Mouse (Mus musculus) cerebellum, adult 2 months (tissue): ENCODE data around the gene Hey2. TPM values are rescaled to one million over a fixed set of nuclear protein-coding genes. Genes with fewer than 3 reads are reported as not detected.

Experiments used
- DNase-seq, 2 experiments: peaks; one replicate each; pipeline ENCODE4 v3.0.0; 2021
- H3K27ac ChIP-seq: fragments of 200-500 bp; 2 replicates; pipeline ENCODE4 v1.5.1; 2012; ENCODE audit warnings: low read length, control low read depth, inconsistent platforms; ENCODE audit not compliant: insufficient read depth
- H3K27me3 ChIP-seq: fragments of 200-500 bp; 2 replicates; pipeline ENCODE4 v1.6.1; 2012; ENCODE audit warnings: inconsistent platforms, mild to moderate bottlenecking, low read length, moderate library complexity; ENCODE audit not compliant: control insufficient read depth, insufficient read depth
- H3K4me1 ChIP-seq: fragments of 200-500 bp; 2 replicates; pipeline ENCODE4 v1.6.1; 2011; ENCODE audit warnings: low read length; ENCODE audit not compliant: control insufficient read depth, insufficient read depth
- H3K4me3 ChIP-seq: fragments of 200-500 bp; replicated peaks from 2 replicates; pipeline ENCODE3; 2011; ENCODE audit warnings: mild to moderate bottlenecking, low read depth, low read length, control low read depth; ENCODE audit not compliant: insufficient read depth
- CTCF ChIP-seq: fragments of 200-500 bp; IDR thresholded peaks from 2 replicates; pipeline ENCODE4 v1.5.1; 2011; ENCODE audit warnings: low read depth, mild to moderate bottlenecking, control low read depth, low read length, moderate library complexity, borderline replicate concordance; ENCODE audit not compliant: insufficient read depth
- POLR2A ChIP-seq: fragments of 200-500 bp; IDR thresholded peaks from 2 replicates; pipeline ENCODE4 v1.6.1; 2011; ENCODE audit warnings: low read length, control low read depth, borderline replicate concordance; ENCODE audit not compliant: insufficient read depth
- WGBS: fragments of 180-500 bp; shearing (Covaris S2); methylation state at CpG from one replicate; pipeline ENCODE4 v1.1.7; 2018; 5-methylcytosine and 5-hydroxymethylcytosine counted together
- polyA plus RNA-seq: library from polyadenylated mRNA; depleted of rRNA; stranded (reverse); fragments of >200 nt; gene quantifications from 2 replicates; pipeline ENCODE4 v1.2.3, GENCODE M21; 2012; rRNA removed

The Hey2 gene
- 5.9 and 6.2 TPM in 2 replicates for polyA plus RNA-seq

DNA sequence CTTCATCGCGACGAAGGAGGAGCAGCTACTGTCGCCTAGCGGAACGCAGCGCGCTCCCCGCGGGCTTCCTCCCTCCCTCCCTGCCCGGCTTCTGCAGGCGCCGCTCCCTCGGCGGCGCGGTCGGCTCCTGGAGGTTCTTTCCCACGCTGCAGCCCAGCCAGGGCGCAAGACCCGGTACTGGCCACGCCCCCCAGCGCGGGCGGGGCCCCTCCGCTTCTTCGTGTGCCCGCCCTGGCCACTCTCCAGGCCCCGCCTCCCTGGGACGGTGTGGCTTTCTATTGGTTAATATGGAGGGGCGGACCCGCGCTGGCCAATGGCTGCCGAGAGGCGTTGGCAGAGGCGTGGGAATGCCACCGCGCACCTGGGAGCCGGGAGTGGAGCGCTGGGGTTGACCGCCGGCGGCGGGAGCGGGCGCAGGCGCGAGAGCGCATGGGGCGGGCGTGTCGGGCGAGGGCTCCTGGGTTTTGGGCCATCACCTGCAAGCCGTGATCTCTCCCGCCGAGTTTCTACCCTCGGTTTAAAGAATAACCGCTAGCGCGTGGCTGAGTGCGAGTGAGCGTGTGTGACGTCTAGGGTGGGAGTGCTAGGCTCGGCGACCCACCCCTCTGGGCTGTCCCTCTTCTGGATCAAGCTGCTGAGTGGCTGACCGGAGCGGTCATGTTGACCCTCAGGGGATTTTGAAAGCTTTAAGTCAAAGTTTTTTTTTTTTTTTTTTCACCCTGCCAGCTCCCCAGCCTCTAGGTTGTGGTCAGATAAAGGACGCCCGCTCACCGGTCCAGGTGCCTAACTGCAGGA is at the start of gene Hey2:
Gene Hey2 (minus strand): TSS at position 159 of the 795 bp plus-strand sequence.
- Histone ChIP-seq H3K27me3 (no peaks in the 10 kb centered on the region), H3K4me1 (peaks cover 5% of the 10 kb centered on the region; the same call in 1 of the 2 replicates), H3K4me3 (peak within 1 kb of the TSS; percentile 91), H3K27ac (no peak within 1 kb of the TSS)
- DNase-seq, result peak; percentile 98 to 99
- no peak for TF ChIP-seq CTCF
- TF ChIP-seq POLR2A, result no peak
- 1% methylated on average over 70 of the region's 70 CpGs for WGBS

DNA sequence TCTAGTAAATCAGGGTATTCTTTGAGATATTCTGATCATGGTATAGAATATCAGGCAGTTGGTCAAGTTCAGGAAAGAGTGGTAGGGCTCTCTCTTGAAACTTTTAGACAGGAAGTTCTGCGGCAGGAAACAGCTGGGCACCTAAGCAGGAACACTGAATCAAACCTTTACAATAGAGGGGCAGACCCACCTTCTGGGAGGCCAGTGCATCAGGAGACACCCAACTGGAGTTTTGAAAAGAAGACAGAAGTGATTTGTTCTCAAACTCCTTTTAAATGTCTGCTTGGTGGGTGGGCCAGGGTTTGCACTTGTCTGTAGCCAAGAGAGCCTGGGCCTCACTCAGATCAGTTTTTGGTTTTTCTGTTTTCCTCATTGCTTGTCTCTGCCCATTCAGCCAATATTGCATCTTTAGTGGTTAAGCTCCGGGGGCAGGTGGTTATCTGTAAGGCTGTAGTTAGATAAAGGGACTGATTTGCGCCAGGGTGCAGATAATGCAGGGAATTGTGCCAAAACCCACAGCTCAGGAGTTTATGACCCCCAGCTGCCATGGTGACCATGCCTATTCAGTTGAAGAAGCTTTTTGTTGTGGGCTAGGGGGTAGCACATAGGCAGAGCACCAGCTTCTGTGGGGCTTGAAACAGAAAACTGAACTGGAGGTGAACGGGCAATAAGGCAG is 40.6 kb upstream of the Hey2 start:
- no peaks in the 10 kb centered on the region for H3K4me1 ChIP-seq
- no peak overlapping the region for H3K4me3 ChIP-seq
- WGBS, result 22% methylated on average over 4 of the region's 4 CpGs
- H3K27ac ChIP-seq, result no peak overlapping the region
- DNase-seq, result no peak
- TF ChIP-seq CTCF (no peak), POLR2A (no peak)
- no peaks in the 10 kb centered on the region for H3K27me3 ChIP-seq

DNA sequence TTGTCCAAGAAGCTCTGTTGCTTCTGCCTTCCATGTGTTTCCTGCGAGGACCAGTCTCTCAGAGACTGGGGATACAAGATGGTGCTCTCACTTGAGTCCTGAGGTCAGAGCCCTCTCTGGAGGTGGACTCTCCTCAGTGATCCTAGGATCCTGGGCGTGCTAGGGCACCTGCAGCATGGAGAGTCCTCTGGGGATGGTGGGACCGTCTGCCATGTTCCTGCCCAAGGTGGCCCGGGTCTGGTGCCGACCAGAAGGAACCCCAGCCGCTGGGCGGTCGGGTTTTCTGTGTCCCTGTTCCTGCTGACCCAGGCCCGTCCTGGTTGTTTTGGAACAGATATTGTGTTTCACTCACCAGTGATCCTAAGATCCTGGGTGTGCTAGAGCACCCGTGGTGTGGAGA is 38.5 kb upstream of the Hey2 start:
- H3K27ac ChIP-seq, result no peak overlapping the region
- no peak overlapping the region for H3K4me3 ChIP-seq
- no peaks in the 10 kb centered on the region for H3K27me3 ChIP-seq
- DNase-seq, result no peak
- TF ChIP-seq CTCF (no peak), POLR2A (no peak)
- no peaks in the 10 kb centered on the region for H3K4me1 ChIP-seq
- WGBS, result 87% methylated on average over 10 of the region's 10 CpGs

DNA sequence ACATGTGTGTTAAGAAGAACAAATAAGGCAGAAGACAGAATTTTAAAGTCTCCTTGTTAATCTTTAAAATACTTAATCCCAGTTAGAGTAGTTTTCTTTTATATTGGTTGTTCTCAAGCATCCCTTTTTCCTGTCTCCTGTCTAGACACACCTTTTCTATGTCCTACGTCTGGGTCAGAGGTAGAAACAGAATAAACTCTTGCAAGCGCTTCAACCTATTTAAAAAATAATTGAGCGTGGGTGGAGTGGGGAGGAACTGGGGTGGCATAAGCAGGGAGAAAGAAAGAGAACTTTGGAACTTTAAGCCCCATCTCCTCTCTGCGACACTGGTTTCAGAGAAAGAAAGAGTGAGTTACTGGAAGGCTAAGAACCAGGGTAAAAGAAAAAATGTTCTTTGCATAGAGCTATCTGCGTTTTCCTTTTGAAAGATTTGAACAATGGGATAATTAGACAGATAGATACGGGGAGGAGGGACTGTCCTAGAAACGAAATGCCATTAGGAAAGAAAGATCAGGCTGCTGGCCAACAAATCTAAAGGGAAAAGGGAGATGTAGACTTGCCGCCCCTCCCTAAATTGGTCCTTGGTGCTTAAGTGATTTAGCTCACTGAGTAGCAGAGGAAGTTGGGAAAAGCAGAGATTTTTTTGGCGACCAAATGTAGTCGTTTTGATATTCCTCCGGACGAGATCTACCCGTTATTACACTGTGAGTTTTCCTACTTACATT is 2.7 kb upstream of the Hey2 start:
- WGBS, result 76% methylated on average over 13 of the region's 13 CpGs

DNA sequence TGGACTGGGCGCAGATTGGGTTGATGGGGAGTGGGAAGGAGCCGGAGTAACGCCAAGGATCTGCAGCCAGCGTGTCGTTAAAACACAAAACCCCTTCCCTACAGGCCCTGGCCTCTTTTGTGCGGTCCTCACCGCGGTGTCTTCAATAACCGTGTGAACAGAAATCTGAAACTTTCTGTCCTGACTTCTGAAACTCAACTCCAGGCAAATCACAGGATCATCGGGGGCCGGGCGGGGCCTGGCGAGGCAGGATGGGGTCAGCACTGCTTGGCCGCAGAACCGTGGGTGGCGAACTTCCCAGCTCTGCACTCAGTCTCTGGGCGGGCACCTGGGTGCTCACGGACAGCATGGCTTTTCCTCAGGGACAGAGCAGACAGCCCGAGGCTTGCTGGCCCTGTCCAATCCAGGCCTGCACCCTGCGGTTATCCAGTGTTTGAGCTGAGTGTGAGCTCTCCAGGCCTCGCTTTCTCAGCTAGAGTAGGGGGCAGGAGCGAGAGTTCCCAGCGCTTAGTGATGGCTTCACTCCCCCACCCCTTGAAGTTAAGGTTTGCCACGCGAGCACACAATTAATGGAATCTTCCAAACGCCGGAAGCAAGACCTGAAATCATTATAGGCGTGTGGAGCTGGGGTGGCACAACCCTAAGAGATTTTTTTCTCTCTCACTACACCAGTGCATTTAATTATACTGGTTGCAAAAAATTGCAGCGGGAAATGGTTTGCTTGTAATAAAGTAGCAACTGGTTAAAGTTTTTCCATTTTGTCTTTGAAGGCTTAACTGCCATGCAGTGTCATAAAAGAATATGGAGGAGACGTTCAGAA is 1.8 kb upstream of the Hey2 start:
- peak; percentile 7 to 29 for DNase-seq
- Histone ChIP-seq H3K4me1 (peaks cover 5% of the 10 kb centered on the region; the same call in 1 of the 2 replicates), H3K27ac (no peak overlapping the region), H3K27me3 (no peaks in the 10 kb centered on the region), H3K4me3 (peak overlapping the region; percentile 26)
- TF ChIP-seq POLR2A (no peak), CTCF (no peak)
- 22% methylated on average over 30 of the region's 30 CpGs for WGBS

More for the DNA sequence above, 2.7 kb upstream of the Hey2 start:
- no peak overlapping the region for H3K27ac ChIP-seq
- TF ChIP-seq CTCF, result no peak
- TF ChIP-seq POLR2A, result no peak
- peaks cover 5% of the 10 kb centered on the region; the same call in 1 of the 2 replicates for H3K4me1 ChIP-seq
- no peaks in the 10 kb centered on the region for H3K27me3 ChIP-seq
- H3K4me3 ChIP-seq, result no peak overlapping the region
- no peak for DNase-seq

DNA sequence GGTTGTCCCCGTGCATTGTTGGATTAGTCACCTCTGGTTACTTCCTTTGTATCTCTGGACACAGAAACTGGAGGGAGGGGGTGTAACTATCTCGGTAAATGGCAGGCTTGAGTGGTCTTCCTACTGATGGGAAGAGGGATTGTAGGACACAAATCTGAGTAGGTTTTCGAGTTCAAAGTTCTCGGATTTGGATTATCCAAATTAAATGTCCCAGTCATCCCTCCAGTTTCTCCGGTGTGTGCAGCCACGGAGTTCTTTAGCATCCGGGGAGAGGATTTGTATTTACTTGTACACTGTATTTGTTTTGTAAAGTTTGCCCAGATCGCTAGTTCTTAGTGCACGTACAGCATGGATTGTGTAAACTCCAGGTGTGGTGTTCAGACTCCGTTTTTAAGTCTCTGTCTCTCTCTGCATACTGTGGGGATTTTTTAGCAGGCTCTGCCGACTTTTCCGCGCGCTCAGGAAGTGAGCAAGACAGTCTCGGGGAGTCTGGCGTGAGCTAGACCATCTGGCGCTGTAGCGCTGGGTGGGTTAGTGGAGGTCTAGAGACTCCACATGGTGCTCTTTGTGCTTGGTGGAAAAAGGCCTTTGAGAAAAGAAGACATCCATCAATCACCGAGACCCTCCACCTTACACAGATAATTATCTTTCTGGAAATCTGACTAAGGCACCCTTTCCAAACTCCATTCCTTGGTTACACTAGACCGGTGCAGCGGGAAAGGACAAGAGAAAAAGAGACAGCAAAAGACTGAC is 1.0 kb upstream of the Hey2 start:
- TF ChIP-seq POLR2A (no peak), CTCF (no peak)
- no peaks in the 10 kb centered on the region for H3K27me3 ChIP-seq
- no peak overlapping the region for H3K27ac ChIP-seq
- DNase-seq, result peak; percentile 25 to 36
- H3K4me3 ChIP-seq, result peak overlapping the region; percentile 91
- 2% methylated on average over 21 of the region's 21 CpGs for WGBS
- H3K4me1 ChIP-seq, result peaks cover 5% of the 10 kb centered on the region; the same call in 1 of the 2 replicates
